Mouse (Mus musculus) heart, adult 8-10 months (tissue): ENCODE measurements around the gene Msi2. TPM values are rescaled to one million over a fixed set of nuclear protein-coding genes. Genes with fewer than 3 reads are reported as not detected.
A peak's percentile ranks its signal among the peaks of the same experiment; 100 is the strongest.

ENCODE experiments used
- DNase-seq: peaks from one replicate; pipeline ENCODE4 v3.0.0; 2022; ENCODE audit warnings: low spot score
- total RNA-seq, 4 experiments: library from RNA; stranded (reverse); gene quantifications; 2 replicates each; pipeline ENCODE4 v1.2.4; 2022

The Msi2 gene
- total RNA-seq, 4 experiments from 2014 or later = 206 to 216 (median 210) TPM

GRCm38 (mm10) chr11:88614527-88615305 lies 103.6 kb downstream of the Msi2 start:
- DNase-seq = no peak

- DNase-seq = peak; percentile 46
These were observed 104.4 kb downstream of the Msi2 start for GRCm38 (mm10) chr11:88613771-88614526.

GRCm38 (mm10) chr11:88613008-88613407 lies 105.3 kb downstream of the Msi2 start:
- no peak for DNase-seq

- DNase-seq = peak; percentile 67
These were observed 106.2 kb downstream of the Msi2 start for GRCm38 (mm10) chr11:88612141-88612540.

GRCm38 (mm10) chr11:88610809-88611208 lies 107.5 kb downstream of the Msi2 start:
- DNase-seq = no peak

- no peak for DNase-seq
These were observed 108.2 kb downstream of the Msi2 start for GRCm38 (mm10) chr11:88610112-88610511.

- no peak for DNase-seq
These were observed 109.7 kb downstream of the Msi2 start for GRCm38 (mm10) chr11:88608584-88608983.

GRCm38 (mm10) chr11:88607725-88608383 lies 110.5 kb downstream of the Msi2 start:
- no peak for DNase-seq

GRCm38 (mm10) chr11:88605771-88606170 lies 112.5 kb downstream of the Msi2 start:
- no peak for DNase-seq

GRCm38 (mm10) chr11:88605098-88605525 lies 113.2 kb downstream of the Msi2 start:
- peak; percentile 70 for DNase-seq

GRCm38 (mm10) chr11:88604635-88605034 lies 113.7 kb downstream of the Msi2 start:
- no peak for DNase-seq

- no peak for DNase-seq
These were observed 114.9 kb downstream of the Msi2 start for GRCm38 (mm10) chr11:88603366-88603765.

GRCm38 (mm10) chr11:88602471-88603120 lies 115.7 kb downstream of the Msi2 start:
- no peak for DNase-seq

GRCm38 (mm10) chr11:88600194-88600593 lies 118.1 kb downstream of the Msi2 start:
- no peak for DNase-seq

GRCm38 (mm10) chr11:88599332-88600130 lies 118.8 kb downstream of the Msi2 start:
- no peak for DNase-seq

- no peak for DNase-seq
These were observed 119.5 kb downstream of the Msi2 start for GRCm38 (mm10) chr11:88598848-88599175.

- no peak for DNase-seq
These were observed 120.0 kb downstream of the Msi2 start for GRCm38 (mm10) chr11:88598150-88598847.

- no peak for DNase-seq
These were observed 122.7 kb downstream of the Msi2 start for GRCm38 (mm10) chr11:88595616-88596015.

GRCm38 (mm10) chr11:88594804-88595611 lies 123.3 kb downstream of the Msi2 start:
- DNase-seq = no peak

GRCm38 (mm10) chr11:88594010-88594409 lies 124.3 kb downstream of the Msi2 start:
- no peak for DNase-seq
